Mouse (Mus musculus): ENCODE results near the gene Defb48. TPM values are rescaled to one million over a fixed set of nuclear protein-coding genes. Genes with fewer than 3 reads are reported as not detected.

Gene Defb48
- total RNA-seq, 1 experiment from 2014 or later = not detected

DNA sequence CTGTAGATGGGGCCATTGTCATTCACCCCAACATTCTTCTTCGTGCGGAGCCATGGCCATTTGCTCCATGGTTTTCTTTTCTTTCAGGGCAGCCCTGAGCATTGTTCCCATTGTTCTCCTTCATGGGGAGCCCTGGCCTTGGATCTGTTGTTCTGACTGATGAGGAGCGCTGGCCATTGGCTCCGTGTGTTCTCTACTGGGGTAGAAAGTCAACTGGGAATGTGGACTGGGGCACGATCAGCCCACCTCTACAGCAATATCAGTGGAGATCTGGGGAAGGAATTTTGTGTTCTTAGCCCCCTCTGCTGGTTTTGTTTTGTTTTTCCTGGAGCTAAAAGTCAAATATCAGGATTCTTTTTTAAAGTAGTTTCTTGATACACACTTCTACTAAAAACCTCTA is 46.6 kb downstream of the Defb48 start:
- ATAC-seq (ENCODE audit: extremely low read depth, insufficient number of reproducible peaks, low FRiP score, poor library complexity, severe bottlenecking) = no peak

DNA sequence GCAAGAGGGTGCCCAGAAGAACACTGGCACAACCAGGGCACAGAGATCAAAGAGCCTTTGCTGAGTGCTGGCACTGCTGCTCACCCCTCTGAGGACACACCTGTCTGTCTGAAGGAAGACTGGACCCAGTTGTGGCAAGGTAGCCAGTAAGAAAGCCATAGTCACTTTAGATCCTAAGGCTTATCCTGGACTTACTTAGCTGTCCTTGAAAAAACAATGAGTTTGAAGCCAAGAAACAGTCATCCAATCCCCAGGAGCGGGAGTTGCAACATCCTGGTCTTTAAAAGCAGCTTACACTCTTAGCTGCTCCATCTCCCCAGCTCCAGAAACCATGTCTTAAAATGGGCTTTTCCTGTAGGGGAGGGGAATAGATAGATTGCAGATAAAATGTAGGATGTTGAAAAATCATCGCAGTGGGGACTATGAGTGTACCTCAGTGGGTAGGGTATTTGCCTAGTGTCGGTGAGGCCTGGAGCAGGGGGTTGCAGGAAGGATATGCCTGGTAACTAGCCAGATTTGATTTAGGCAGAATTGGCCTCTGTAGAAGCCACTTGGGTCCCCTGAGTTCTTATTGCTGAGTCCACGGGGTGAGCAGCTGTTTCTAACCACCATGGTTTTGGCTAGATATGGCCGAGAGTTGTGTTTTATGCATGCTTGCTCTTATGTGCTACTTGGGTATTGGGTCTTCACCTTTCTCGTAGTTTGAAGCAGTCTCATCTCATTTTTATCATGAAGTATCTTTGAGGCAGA is 47.5 kb downstream of the Defb48 start:
- ATAC-seq (ENCODE audit: extremely low read depth, insufficient number of reproducible peaks, low FRiP score, poor library complexity, severe bottlenecking) = no peak

DNA sequence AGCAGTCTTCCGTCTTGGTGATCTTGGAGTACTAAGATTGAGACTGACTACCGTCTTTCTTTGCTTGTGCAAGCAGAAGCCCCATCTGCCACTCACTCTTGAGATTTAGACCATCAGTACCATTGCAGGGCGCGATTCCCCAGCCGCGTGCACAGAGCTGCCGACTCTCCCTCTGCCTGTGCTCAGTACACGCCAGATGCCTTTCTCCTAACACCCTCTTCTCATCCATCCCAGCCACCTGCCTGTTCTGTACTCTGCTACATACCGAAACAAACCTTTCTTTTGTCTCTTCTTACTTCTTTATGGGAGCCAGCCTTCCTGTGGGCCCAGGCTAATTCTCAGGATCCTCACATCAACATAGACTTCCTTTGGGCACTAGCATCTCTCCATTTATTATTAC is 48.9 kb downstream of the Defb48 start:
- ATAC-seq (ENCODE audit: extremely low read depth, insufficient number of reproducible peaks, low FRiP score, poor library complexity, severe bottlenecking) = no peak

- ATAC-seq (ENCODE audit: extremely low read depth, insufficient number of reproducible peaks, low FRiP score, poor library complexity, severe bottlenecking) = no peak
These were observed 56.2 kb downstream of the Defb48 start for GRCm38 (mm10) chr14:62928101-62928541.

Other genes with a start within 250 kb of the Defb48 start
- gene Ints6, start 223.3 kb downstream of the Defb48 start, total RNA-seq (2017) = 110 and 153 TPM in 2 replicates
- 46.4 and 48.5 TPM in 2 replicates for gene Wdfy2, start 146.8 kb downstream of the Defb48 start, total RNA-seq (2017)
- gene Defb47, start 13.6 kb upstream of the Defb48 start, total RNA-seq (2017) = not detected in 2 replicates
- not detected in 2 replicates for gene Defb43, start 27.3 kb upstream of the Defb48 start, total RNA-seq (2017)
- gene Defb42, start 62.5 kb upstream of the Defb48 start, total RNA-seq (2017) = not detected in 2 replicates
- gene Defb30, start 65.5 kb upstream of the Defb48 start, total RNA-seq (2017) = not detected in 2 replicates

Measured in neutrophil, adult 5-6 weeks (primary cell).